Mouse (Mus musculus): ENCODE measurements around the gene Pawr.

DNA sequence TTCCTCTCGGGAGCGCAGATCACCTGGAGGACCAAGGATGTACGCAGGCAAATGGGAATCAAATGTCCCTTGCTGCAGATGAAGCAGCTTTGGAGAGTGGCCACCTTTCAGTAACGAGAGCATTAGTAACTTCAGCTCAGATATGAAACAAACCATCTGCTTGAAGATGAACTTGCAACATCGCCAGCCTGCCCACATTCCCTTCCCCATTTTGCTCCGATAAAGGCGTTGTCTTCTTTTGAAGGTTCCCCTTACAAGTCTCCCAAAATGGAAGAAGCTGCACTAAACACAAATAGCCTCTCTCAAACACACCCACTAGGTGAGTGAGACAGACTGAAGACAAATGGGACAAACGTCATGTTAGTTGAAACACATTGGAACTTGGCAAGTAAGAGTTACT is 119.6 kb downstream of the Pawr start:
- TF ChIP-seq POLR2A (IDR thresholded peaks at IDR 0.05; ENCODE audit: control insufficient read depth, extremely low read depth, insufficient read depth, low read length, poor library complexity) (no peak), CTCF (IDR thresholded peaks at IDR 0.05; ENCODE audit: borderline replicate concordance, control insufficient read depth, extremely low read depth, insufficient read depth, low read length, poor library complexity) (no peak)

Measured in thymus, adult 2 months (tissue).